Mouse (Mus musculus): Measurements from ENCODE around the gene Rinl.
A peak's percentile ranks its signal among the peaks of the same experiment; 100 is the strongest.

The Rinl gene

DNA sequence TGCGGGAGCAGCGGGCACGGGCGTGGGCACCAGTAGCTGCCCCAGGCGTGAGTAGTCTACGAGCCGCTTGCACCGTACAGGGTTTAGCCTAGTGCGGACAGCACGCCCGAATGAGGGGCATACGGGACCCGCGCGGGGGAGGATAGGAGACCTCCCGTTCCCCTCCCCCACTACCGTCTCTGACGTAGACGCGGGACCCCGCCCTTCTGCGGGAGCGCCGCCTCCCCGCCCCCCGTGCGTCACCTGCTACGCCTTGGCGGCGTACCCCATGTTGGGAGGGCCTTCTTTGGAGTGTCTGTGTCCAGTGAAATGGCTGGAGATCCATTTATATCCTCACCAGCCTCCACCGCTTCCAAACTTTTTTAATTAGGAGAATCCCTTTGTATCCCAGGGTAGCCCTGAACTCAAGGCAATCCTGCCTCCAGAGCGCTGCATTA is 20.2 kb downstream of the Rinl start:
- DNase-seq (ENCODE audit: low read depth, low spot score): peak; percentile 80

DNA sequence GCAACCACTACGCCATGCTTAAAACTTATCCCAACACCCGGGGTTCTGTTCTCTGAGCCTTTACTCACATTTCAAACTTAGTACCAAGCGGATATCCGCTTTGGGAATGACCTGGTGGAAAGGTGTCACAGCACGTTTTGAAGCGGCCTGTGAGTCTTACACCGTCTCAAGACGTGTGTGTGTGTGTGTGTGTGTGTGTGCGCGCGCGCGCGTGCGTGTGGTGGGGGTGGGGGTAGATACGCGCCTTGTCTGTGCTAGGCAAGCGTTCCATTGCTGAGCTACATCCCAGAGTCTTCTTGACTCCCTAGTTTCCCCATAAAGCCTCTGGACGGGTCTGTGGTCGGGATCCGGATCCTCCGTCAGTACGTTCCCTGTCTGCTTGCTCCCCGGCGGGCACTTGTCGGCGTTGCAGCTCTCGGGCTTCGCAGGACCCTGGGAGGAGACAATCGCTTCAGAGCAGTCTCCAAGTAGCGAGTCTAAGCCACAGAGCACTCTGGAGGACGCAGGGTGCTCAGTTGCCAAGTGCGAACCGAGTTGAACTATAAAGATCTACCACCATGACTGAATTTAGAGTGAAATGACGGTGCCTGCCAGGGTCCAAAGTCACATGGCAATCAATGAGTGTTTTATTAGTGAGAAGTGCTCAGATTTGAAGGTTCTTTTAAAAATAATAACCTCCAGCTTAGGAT is 20.8 kb downstream of the Rinl start:
- peak; percentile 71 for DNase-seq (ENCODE audit: low read depth, low spot score)

GRCm38 (mm10) chr7:28810107-28811066 is 21.6 kb downstream of the Rinl start:
- DNase-seq (ENCODE audit: low read depth, low spot score): peak; percentile 99

- DNase-seq (ENCODE audit: low read depth, low spot score): peak; percentile 89
These were observed 22.5 kb downstream of the Rinl start for GRCm38 (mm10) chr7:28811228-28811627.

- DNase-seq (ENCODE audit: low read depth, low spot score): no peak
These were observed 23.0 kb downstream of the Rinl start for GRCm38 (mm10) chr7:28811640-28812275.

- no peak for DNase-seq (ENCODE audit: low read depth, low spot score)
These were observed 23.7 kb downstream of the Rinl start for GRCm38 (mm10) chr7:28812436-28812835.

DNA sequence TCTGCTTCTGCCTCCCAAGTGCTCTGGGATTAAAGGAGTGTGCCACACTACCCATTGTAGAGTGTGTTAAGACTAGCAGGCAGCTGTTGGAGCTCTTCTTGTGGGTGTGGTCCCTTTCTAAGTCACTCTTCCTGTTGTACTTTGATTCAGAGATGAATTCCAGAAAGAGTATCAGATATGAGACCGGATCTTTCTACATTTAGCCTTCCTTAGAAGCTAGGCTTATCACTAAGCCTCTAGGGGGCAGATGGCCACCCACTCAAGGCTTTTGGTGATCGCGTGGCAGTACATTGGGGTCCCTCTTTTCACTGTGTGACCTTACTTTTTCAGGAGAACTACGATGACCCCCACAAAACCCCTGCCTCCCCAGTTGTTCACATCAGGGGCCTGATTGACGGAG is 24.2 kb downstream of the Rinl start:
- DNase-seq (ENCODE audit: low read depth, low spot score): no peak

DNA sequence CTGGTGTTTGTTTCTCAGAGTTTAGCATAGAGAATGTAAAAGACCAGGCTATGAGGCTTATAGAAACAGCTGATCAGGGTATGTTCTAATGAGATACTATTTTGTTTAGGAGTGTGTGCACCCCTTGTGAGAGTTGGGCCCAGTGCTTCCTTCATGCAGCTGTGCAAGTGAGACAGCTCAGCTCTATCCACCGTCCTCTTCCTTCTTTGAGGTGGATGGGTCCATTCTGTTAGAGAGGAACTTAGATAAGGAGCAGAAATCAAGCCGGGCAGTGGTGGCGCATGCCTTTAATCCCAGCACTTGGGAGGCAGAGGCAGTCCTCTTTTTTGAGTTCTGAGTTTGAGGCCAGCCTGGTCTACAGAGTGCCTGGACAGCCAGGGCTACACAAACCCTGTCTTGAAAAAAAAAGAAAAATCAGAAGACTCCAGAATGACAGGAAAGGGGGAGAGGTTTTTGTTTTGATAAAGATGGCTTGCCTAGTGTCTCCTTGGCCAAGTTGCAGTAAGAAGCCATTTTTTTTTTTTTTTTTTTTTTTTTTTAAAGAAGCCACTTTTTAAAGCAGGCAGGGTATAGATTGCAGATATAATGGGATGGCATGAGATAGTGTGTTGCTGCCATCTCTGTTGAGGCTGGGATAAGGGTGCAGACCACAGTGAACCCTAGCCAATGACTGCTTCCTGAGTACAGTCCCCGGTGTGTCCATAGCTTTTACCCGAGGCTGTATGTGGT is 25.7 kb downstream of the Rinl start:
- no peak for DNase-seq (ENCODE audit: low read depth, low spot score)

DNA sequence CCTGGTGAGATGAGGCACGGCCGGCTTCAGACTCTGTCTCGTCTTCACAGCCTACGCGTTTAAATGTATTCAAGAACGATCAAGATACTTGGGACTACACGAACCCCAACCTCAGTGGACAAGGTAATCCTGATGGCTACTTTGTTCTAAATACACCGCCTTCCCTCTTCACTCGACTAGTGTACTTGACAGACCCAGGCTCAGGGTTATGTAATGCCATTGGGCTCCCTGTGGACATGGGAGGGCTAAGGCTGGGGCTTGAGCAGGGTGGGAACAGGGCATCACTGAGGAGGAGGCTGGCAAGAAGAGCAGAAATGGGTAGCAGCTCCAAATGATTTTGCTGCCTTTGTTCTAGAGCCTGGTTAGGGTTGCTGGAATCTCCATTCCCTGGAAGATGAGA is 26.5 kb downstream of the Rinl start:
- DNase-seq (ENCODE audit: low read depth, low spot score): no peak

GRCm38 (mm10) chr7:28816201-28816600 is 27.4 kb downstream of the Rinl start:
- DNase-seq (ENCODE audit: low read depth, low spot score): no peak

GRCm38 (mm10) chr7:28816920-28817319 is 28.2 kb downstream of the Rinl start:
- no peak for DNase-seq (ENCODE audit: low read depth, low spot score)

DNA sequence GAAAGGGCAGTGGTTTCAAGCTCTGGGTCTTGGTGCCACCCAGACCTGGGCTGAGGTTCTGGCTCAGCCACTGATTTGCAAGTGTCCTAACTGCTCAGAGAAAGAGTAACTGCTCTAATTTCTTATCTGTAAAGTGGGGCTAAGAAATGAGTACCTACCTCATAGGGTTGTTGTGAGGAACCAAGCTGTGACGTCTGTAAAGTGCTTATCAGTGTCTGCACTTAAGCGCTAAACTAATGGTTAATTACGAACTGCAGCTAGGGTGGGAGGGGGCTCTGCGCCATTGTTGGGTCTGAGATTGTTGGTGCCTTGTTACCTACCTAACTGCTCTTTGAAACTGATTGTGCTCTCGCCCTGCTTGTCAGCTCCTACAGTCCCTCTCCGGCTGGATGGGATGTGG is 28.8 kb downstream of the Rinl start:
- no peak for DNase-seq (ENCODE audit: low read depth, low spot score)

DNA sequence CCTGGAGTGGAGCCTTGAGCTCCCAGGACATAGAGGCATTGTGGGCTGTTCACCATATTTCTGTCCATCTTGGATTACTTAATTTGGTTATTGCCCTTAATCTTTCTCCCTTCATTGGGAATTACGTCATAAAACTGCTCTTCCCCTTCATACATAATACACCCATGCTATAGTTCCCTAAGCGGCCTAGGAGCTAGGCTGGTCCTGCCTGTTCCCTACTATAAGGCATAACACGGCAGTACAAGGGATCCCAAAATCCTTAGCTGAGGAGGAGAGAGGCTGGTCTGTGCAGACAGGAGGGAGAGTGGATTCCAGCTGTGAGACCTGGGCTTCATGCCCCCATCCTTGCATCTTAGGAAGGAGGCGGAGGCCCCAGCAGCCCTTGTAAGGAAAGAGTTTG is 29.2 kb downstream of the Rinl start:
- no peak for DNase-seq (ENCODE audit: low read depth, low spot score)

DNA sequence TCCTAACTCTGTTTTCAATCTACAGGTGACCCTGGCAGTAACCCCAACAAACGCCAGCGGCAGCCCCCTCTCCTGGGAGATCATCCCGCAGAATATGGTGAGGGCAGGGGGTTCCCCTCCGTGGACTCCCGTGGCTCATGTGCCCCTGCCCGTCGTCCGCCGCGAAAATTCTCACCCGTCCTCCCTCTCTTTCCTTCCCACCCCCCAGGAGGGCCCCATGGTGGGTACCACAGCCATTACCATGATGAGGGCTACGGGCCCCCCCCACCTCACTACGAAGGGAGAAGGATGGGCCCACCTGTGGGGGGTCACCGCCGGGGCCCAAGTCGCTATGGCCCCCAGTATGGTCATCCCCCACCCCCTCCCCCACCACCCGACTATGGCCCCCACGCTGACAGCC is 29.7 kb downstream of the Rinl start:
- DNase-seq (ENCODE audit: low read depth, low spot score): no peak

DNA sequence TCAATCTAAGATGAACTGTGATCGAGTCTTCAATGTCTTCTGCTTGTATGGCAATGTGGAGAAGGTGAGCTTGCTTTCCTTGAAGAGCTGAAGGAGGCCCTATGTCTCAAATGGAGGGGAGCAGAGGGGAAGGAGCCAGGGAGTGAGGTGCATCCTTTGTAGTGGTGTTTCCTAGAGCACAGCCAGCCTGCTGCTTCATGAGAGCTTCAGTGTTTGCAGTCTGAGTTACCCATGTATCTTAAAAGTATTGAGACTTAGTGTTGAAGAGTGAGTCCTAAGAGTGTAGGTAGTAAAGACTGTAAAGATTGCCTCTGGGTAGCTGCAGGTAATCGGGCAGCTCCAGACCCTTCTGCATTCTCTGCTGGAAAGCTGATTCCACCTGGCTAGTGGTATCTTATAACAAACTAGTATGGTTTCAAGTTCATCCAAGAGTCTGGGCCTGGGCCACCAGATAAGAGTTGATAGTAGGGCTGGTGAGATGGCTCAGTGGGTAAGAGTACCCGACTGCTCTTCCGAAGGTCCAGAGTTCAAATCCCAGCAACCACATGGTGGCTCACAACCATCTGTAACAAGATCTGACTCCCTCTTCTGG is 30.2 kb downstream of the Rinl start:
- no peak for DNase-seq (ENCODE audit: low read depth, low spot score)

- no peak for DNase-seq (ENCODE audit: low read depth, low spot score)
These were observed 30.8 kb downstream of the Rinl start for GRCm38 (mm10) chr7:28819571-28819970.

DNA sequence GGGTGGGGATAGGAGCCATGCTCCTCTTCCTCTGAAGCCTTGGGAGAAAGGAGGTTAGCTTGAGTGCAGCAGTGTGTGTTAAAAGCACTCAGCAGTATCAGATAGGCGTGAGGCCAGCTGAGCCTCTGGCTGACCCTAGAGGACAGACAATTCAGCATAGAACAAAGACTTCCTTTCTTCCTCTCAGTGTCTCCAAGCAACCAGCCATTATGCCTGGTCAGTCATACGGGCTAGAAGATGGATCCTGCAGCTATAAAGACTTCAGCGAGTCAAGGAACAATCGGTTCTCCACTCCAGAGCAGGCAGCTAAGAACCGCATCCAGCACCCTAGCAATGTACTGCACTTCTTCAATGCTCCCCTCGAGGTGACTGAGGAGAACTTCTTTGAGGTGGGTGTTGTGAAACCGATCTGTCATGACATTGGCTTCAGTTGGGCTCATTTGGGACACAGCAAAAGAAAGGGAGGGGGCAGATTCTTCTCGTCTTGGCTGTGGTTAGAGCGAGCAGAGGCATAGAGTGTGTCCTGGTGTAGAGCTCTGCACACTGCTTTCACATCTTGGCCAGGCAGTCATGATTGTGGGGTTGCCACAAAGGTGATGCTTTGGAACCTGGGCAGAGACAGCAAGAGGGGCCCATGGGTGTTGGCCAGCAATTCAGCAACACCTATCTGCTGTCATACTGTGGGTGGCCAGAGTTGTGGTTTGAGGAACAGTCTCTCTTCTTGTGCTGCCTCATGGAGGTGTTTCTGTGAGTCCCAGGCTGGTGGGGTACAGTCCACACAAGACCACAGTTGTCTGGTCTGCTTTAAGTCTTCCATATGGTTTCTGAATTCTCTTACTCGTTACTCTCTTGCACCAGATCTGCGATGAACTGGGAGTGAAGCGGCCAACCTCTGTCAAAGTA is 31.8 kb downstream of the Rinl start:
- DNase-seq (ENCODE audit: low read depth, low spot score): peak; percentile 68

DNA sequence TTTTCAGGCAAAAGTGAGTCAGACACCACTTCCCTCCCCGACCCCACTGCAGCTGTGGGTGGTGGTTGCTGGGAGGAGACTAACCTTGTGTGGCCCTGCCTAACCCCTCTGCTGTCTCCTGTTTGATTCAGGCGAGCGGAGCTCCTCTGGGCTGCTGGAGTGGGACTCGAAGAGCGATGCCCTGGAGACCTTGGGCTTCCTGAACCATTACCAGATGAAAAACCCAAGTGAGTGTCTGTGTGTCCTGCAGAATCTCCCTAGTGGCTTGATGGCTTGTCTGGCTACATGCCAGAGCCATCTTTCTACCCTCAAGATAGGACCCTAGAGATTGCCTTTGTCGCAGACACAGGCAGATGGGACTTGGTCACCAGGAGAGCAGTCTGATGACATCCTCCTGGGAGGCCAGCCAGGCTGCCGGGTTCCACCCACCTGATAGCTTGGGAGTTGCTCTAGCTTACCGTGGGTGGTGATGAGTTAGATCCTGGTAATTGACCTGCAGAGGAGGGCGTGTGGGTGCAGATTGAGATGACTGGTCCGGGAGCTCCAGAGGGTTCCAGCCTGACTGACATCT is 32.6 kb downstream of the Rinl start:
- DNase-seq (ENCODE audit: low read depth, low spot score): peak; percentile 75

- DNase-seq (ENCODE audit: low read depth, low spot score): no peak
These were observed 33.8 kb downstream of the Rinl start for GRCm38 (mm10) chr7:28822556-28822955.

All from 3T3-L1 (cell line).